Mouse (Mus musculus) neutrophil, adult 59 days (primary cell): ENCODE measurements around the gene Olfr1284. TPM values are rescaled to one million over a fixed set of nuclear protein-coding genes. Genes with fewer than 3 reads are reported as not detected.

Experiments used
- total RNA-seq, 2 experiments: library from RNA; stranded (reverse); gene quantifications; 1 replicate in 1 of 2; 2 replicates in 1 of 2; pipeline ENCODE4 v1.2.4; 2023

Olfr1284 gene
- under 1 TPM in 1 of 2 experiments, not detected in 1; 0.20 TPM for total RNA-seq

DNA sequence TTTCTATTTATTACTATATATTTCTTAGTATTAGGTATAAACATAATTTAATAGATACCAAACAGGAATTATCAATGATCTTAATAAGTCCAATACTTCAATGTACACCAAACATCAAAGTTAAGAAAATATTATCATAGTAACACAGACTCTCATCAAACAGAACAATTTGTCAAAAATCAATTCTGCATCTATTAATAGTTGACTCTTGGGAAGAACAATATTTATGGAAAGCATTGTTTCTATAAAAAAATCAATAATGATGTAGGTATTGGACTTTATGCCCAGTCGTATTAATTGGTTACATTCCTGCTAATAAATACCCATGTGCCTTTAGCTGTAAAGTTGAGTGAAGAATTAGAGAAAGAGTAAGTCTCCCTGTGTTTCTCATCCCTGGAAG, at the start of gene Olfr1284:
Olfr1284 (plus strand) TSS at position 301 of the 400 bp plus-strand sequence.

DNA sequence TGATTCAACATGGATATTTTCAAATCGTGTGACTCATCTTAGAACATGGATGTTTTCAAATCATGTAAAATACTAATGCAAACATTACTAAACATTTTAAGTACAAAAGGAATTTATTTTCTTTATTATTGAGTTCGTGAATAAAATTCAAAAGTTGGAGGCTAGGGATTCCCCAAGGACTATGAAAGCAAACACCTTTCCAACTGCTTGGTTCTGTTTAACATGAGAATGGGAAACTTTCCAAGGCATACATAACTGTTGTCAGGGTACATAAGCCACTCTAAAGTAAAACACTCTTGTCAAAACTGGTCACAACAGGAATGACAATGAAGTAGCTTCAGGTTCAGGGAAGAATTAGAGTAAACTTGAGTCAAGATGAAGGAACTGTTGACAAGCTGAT, 49.1 kb upstream of the Olfr1284 start, which contains the start of gene Olfr1281:
Olfr1281 (plus strand) TSS at position 301 of the 400 bp plus-strand sequence.

GRCm38 (mm10) chr2:111335976-111336375, 39.3 kb upstream of the Olfr1284 start, which contains the start of gene Olfr1282:
Olfr1282 (minus strand) TSS chr2:111336076.

GRCm38 (mm10) chr2:111366490-111366889, 8.8 kb upstream of the Olfr1284 start, which contains the start of gene Olfr1283:
Olfr1283 (plus strand) TSS chr2:111366790.

DNA sequence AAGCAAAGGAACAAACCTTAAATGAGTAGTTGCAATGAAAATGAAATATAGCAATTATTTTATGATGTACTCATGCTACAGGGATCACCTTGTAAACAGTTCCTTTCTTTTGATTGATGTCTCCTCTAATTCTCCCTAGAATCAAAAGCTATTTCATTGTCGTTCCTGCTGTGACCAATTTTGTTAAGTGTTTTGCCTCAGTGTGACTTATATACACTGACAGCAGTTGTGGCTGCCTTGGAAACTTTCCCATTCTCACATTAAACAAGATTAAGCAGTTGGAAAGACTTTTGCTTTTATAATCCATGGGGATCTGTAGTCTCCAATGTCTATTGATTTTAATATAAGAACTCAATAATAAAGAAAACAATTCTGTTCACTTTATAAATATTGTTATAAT, 47.6 kb downstream of the Olfr1284 start, which contains the start of gene Olfr1286:
Olfr1286 (minus strand) TSS at position 185 of the 400 bp plus-strand sequence.

Other genes starting within 250 kb of the Olfr1284 start
- gene Gm15130, start 222.6 kb upstream of the Olfr1284 start, total RNA-seq, result not detected
- gene 4930430A15Rik, start 145.9 kb upstream of the Olfr1284 start, total RNA-seq, result not detected
- gene Olfr1275, start 140.2 kb upstream of the Olfr1284 start, total RNA-seq, result not detected
- not detected for gene Olfr1276, start 121.0 kb upstream of the Olfr1284 start, total RNA-seq
- not detected for gene Olfr1277, start 101.4 kb upstream of the Olfr1284 start, total RNA-seq
- not detected for gene Olfr1278, start 85.4 kb upstream of the Olfr1284 start, total RNA-seq
- gene Olfr1279, start 74.9 kb upstream of the Olfr1284 start, total RNA-seq, result not detected
- gene Olfr1280, start 61.5 kb upstream of the Olfr1284 start, total RNA-seq, result not detected
- gene Olfr1281, start 49.0 kb upstream of the Olfr1284 start, total RNA-seq, result not detected
- not detected for gene Olfr1282, start 39.4 kb upstream of the Olfr1284 start, total RNA-seq
- gene Olfr1283, start 8.7 kb upstream of the Olfr1284 start, total RNA-seq, result not detected
- gene Olfr1286, start 47.6 kb downstream of the Olfr1284 start, total RNA-seq, result not detected
- not detected for gene Olfr1287, start 73.6 kb downstream of the Olfr1284 start, total RNA-seq
- not detected for gene Olfr1288, start 98.6 kb downstream of the Olfr1284 start, total RNA-seq
- not detected for gene Olfr1289, start 105.3 kb downstream of the Olfr1284 start, total RNA-seq
- not detected for gene Olfr1290, start 118.3 kb downstream of the Olfr1284 start, total RNA-seq
- not detected for gene Olfr1291-ps1, start 121.7 kb downstream of the Olfr1284 start, total RNA-seq
- not detected for gene Olfr1293-ps, start 149.7 kb downstream of the Olfr1284 start, total RNA-seq
- gene Olfr1294, start 164.8 kb downstream of the Olfr1284 start, total RNA-seq, result not detected
- not detected for gene Olfr1295, start 194.2 kb downstream of the Olfr1284 start, total RNA-seq